Mouse (Mus musculus) lung, adult 2 months (tissue): ENCODE results near the gene Cdc42se2. TPM values are rescaled to one million over a fixed set of nuclear protein-coding genes. Genes with fewer than 3 reads are reported as not detected.

Experiments used
- DNase-seq: peaks from one replicate; pipeline ENCODE4 v3.0.0; 2022
- H3K4me1 ChIP-seq: fragments of 200-500 bp; 2 replicates; pipeline ENCODE4 v1.6.1; 2011; ENCODE audit warnings: low read length; ENCODE audit not compliant: control insufficient read depth, insufficient read depth
- H3K4me3 ChIP-seq: fragments of 200-500 bp; replicated peaks from 2 replicates; pipeline ENCODE3; 2011; ENCODE audit warnings: low read depth, mild to moderate bottlenecking, control low read depth, low read length; ENCODE audit errors: extremely low read depth
- CTCF ChIP-seq: fragments of 200-500 bp; IDR thresholded peaks from 2 replicates; pipeline ENCODE4 v1.5.1; 2011; ENCODE audit warnings: mild to moderate bottlenecking, low read length, control low read depth; ENCODE audit not compliant: insufficient read depth
- POLR2A ChIP-seq: fragments of 200-500 bp; IDR thresholded peaks from 2 replicates; pipeline ENCODE4 v1.6.1; 2011; ENCODE audit warnings: low read depth, mild to moderate bottlenecking, control low read depth, low read length, borderline replicate concordance; ENCODE audit errors: extremely low read depth
- WGBS: fragments of 180-500 bp; shearing (Covaris S2); methylation state at CpG from one replicate; pipeline ENCODE4 v1.1.7; 2018; 5-methylcytosine and 5-hydroxymethylcytosine counted together
- polyA plus RNA-seq: library from polyadenylated mRNA; depleted of rRNA; stranded (reverse); fragments of >200 nt; gene quantifications from 2 replicates; pipeline ENCODE4 v1.2.3, GENCODE M21; 2012; rRNA removed

The Cdc42se2 gene
- polyA plus RNA-seq = 45.2 and 67.7 TPM in 2 replicates

DNA sequence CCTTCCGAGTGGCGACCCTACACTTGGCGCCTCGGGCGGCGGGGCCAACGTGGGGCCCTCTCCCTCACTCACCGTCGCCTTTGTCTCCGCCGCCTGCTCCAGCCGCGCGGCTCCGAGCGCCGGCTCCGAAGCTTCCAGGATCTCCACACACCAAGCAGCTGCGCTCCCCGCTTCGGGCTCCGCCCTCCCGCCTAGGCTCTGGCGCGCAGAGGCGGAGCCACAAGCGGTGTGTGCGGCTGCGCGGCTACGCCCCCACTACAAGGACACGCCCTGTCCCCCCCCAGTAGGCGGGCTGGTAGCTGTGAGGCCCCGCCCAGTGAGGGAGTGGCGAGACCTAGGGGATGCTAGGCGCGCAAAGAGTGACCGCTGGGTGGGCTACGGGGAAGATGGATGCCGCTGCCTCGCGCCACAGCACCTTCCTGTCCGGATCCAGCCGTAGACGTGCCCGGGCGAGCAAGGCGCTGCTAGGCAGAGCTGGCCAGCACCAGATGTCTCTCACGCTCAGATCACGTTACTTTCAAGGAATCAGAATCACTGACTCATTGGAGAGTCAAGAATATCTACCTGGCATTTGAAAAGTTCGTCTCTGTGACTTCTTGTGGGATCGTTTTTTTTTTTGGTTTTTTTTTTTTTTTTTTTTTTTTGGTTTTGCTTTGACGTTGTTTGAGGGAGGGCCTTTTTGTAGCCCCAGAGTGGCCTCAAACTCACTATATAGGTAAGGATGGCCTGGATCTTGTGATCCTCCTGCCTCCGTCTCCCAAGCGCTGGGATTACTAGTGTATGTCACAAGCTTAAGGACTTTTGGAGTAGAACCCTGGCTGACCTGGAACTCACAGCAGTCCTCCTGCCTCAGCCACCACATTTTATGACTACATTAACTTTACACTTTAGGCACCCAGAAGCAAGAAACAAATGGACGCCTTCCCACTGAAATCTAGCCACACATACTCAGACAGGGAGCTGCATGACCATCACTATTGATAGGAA is at the start of gene Cdc42se2:
TSS of gene Cdc42se2 (minus strand) at position 188 of the 987 bp plus-strand sequence.
- DNase-seq = peak; percentile 99
- Histone ChIP-seq H3K4me1 (peaks cover 7% of the 10 kb centered on the region), H3K4me3 (peak within 1 kb of the TSS; percentile 82)
- 4% methylated on average over 56 of the region's 56 CpGs for WGBS
- no peak for TF ChIP-seq CTCF
- TF ChIP-seq POLR2A = peak; percentile 82; the same call in 1 of the 2 replicates

DNA sequence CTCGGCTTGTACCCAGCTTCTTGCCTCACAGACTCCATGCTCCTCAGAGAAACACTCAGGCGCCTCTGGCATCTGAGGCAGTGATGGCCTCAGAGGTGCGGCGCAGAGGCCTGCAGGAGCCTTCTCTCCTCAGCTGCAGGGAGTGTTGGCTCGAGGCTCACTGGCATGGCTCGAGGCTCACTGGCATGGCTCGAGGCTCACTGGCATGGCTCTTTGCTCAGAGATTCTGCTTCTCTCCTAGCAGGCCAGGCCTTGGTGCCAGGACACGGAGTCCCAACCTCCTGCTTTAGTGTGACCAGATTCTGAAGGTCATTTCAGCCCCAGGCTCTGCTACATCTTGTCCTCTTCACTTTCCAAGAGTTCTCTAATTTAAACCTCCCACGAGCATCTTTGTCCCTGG is 48.6 kb upstream of the Cdc42se2 start:
- no peak for DNase-seq
- 76% methylated on average over 9 of the region's 9 CpGs for WGBS
- TF ChIP-seq POLR2A = no peak
- TF ChIP-seq CTCF = no peak
- Histone ChIP-seq H3K4me1 (no peaks in the 10 kb centered on the region), H3K4me3 (no peak overlapping the region)

DNA sequence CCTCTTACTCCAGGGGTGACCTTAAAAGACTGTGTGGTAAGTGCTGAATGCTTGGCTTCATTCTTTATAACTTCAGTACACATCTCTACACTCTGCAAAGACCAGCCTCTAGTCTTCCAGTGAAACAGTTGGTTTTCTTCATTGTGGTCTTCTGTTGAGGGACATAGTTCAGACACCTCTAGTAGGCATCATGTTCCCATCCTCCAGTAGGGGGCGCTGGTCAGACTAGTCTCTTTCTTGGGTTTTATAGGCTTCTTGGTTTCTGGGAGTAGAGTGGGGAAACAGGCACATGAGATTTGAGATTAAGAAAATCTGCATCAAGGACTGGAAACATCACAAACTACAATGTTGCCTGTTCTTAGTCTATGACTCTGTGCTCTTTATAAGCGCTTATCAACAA is 47.1 kb upstream of the Cdc42se2 start:
- H3K4me1 ChIP-seq = no peaks in the 10 kb centered on the region
- TF ChIP-seq CTCF (no peak), POLR2A (no peak)
- 60% methylated on average over 2 of the region's 2 CpGs for WGBS
- DNase-seq = no peak
- no peak overlapping the region for H3K4me3 ChIP-seq

DNA sequence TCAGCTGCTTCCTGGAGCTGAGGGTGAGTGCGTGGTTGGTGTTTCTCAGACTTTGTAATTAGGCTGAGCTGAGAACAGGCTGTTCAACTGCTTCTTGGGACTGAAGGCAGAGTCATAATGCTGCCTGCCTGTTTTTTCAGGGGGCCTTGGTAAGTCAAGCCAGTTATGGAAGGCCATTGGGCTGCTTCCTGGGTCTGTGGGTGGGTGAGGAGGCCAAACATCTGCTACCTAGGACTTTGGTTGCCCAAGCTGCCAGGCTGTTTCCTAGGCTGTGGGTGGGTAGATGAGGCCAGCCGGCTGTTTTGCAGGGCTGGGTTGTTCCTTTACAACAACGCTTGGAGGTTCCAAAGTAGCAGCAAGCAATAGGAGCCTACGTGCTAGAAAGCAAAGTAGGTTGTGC is 46.4 kb upstream of the Cdc42se2 start:
- no peak for DNase-seq
- H3K4me1 ChIP-seq = no peaks in the 10 kb centered on the region
- no peak for TF ChIP-seq POLR2A
- TF ChIP-seq CTCF = no peak
- whole genome bisulfite sequencing = 89% methylated on average over 4 of the region's 4 CpGs
- H3K4me3 ChIP-seq = no peak overlapping the region

DNA sequence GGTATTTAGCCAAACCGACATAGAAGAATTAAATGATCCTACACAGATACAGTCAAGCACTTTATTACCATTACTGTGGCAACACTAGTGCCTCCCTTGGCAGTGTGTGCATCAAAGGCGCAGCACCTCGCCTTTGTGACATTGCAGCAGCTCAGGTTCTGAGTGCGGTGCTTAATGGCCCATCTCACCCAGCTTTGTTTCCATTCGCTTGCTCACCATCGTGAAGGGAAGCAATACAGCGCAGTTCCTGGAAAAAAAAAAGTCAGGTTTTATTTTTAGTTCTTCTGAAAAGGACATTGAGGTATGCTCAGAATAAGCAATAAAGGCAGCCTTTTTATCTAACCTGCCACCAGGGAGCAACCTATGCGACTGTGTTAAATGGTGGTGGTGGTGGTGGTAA is 39.3 kb upstream of the Cdc42se2 start:
- Histone ChIP-seq H3K4me3 (no peak overlapping the region), H3K4me1 (no peaks in the 10 kb centered on the region)
- 87% methylated on average over 8 of the region's 8 CpGs for WGBS
- TF ChIP-seq POLR2A = no peak
- no peak for TF ChIP-seq CTCF
- DNase-seq = no peak

DNA sequence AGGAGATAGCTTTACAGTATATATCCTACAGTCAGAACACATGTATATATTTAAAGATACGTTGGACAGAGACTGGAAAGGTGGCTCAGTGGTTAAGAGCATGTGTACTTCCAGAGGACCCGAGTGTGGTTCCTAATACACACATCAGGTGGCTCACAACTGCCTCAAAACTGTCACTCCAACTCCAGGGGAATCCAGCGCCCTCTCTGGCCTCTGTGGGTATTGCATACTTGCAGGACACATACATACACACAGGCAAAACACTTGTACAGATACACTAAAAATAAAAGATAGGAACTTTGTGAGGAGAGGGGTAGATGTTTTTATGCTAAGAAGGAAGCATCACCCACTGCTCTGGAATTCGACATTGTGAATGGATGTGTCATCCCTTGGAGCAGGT is 38.3 kb upstream of the Cdc42se2 start:
- DNase-seq = no peak
- no peak for TF ChIP-seq POLR2A
- TF ChIP-seq CTCF = no peak

DNA sequence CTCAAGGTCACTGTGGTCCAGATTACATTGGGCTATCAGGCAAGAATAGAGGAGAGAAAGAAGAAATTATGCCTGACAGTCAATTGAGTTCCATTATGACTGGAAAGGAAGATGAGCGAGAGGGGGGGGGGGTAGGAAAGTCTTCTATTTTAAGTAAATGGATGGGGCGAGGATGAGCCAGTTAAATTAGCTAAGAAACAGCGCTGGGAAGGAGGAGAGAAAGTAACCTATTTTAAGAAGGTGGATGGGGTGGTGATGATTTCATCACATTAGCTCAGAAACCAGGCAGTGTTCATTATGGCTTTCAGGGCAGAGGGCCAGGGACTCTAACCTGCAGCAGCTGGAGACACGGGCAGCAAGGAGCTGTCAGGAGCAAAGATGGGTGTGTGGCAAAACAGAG is 36.0 kb upstream of the Cdc42se2 start:
- TF ChIP-seq POLR2A = no peak
- TF ChIP-seq CTCF = no peak
- 75% methylated on average over 4 of the region's 4 CpGs for WGBS
- Histone ChIP-seq H3K4me3 (no peak overlapping the region), H3K4me1 (no peaks in the 10 kb centered on the region)
- DNase-seq = no peak

More for the DNA sequence above, 38.3 kb upstream of the Cdc42se2 start:
- no peaks in the 10 kb centered on the region for H3K4me1 ChIP-seq
- no peak overlapping the region for H3K4me3 ChIP-seq
- WGBS = 83% methylated on average over 4 of the region's 4 CpGs

DNA sequence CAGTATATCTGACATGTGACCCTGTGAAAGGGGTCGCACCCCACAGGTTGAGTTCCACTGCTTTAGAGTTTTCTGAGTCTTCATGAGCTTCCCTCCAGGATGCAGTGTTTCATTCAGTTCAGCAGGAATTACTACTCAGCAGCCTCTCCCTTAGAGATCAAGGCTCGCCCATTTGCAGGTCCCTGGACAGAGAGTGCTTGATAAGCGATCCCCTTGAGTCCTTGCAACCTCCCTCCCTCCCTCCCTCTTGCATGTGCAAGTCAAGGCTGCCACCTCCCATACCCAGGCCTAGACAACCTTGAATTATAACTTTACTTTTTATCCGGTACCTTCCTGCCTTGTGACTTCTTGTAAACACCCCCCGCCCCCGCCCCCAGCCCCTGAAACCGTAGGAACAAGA is 32.0 kb upstream of the Cdc42se2 start:
- H3K4me3 ChIP-seq = no peak overlapping the region
- no peak for TF ChIP-seq POLR2A
- TF ChIP-seq CTCF = no peak
- WGBS = 71% methylated on average over 7 of the region's 7 CpGs
- DNase-seq = no peak
- H3K4me1 ChIP-seq = no peaks in the 10 kb centered on the region

DNA sequence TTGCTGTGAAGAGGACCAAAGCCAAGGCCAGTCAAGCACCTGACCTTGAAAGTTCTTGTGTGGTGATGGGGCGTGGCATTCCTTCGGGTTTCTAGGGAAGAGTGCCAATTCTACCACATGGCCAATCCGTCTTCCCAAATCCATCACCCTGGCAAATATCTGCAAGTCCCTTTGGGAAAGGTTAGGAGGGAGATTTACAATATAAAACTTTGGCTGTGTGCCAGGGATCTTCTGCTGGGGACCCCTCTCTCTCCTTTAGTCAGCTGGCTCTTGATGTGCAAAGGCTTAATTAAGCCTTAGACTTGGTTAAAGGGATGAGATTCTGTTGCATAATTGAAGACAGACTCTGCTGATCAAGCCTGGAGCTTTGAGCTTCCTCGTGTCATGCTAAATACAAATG is 30.0 kb upstream of the Cdc42se2 start:
- no peak for DNase-seq
- Histone ChIP-seq H3K4me3 (no peak overlapping the region), H3K4me1 (no peaks in the 10 kb centered on the region)
- 52% methylated on average over 4 of the region's 4 CpGs for WGBS
- TF ChIP-seq POLR2A (no peak), CTCF (no peak)

DNA sequence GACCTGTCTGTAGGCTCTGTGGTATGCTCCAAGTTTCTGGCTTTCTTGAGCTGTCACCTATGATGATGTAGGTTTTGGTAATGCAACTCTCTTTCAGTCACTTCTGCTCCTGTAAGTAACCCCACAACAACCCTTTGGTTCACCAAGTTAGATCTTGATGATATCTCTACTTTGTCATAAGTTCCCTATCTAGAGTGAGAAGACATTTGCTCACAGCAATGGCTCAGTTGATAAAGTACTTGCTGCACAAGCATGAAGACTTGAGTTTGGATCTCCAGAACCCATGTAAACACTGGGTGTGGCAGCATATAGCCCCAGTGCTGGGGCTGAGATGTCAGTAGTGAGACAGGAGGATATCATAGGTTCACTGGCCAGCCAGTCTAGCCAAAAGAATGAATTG is 28.2 kb upstream of the Cdc42se2 start:
- Histone ChIP-seq H3K4me3 (no peak overlapping the region), H3K4me1 (no peaks in the 10 kb centered on the region)
- TF ChIP-seq CTCF = no peak
- TF ChIP-seq POLR2A = no peak
- DNase-seq = no peak
